Mouse (Mus musculus) limb, embryonic 15.5 days (tissue): Measurements from ENCODE around the gene Fam20b. TPM values are rescaled to one million over a fixed set of nuclear protein-coding genes. Genes with fewer than 3 reads are reported as not detected.

Experiments used
- ATAC-seq: fragments of 200-750 bp; cut with Nextera tagmentation; 2 replicates; pipeline ENCODE4 v1.8.0; 2017; ENCODE audit warnings: low read depth, moderate TSS enrichment; ENCODE audit not compliant: insufficient number of reproducible peaks, low FRiP score, low TSS enrichment
- H3K27ac ChIP-seq: fragments of 300-500 bp; sonication (generic); 2 replicates; pipeline ENCODE4 v1.5.1; 2015; ENCODE audit warnings: moderate library complexity, mild to moderate bottlenecking, inconsistent platforms
- H3K27me3 ChIP-seq: fragments of 300-500 bp; sonication (generic); 2 replicates; pipeline ENCODE4 v1.6.1; 2015; ENCODE audit warnings: inconsistent platforms
- H3K36me3 ChIP-seq: fragments of 300-500 bp; sonication (generic); 2 replicates; pipeline ENCODE4 v1.6.1; 2015; ENCODE audit warnings: inconsistent platforms
- H3K4me1 ChIP-seq: fragments of 300-500 bp; sonication (generic); 2 replicates; pipeline ENCODE4 v1.6.1; 2015; ENCODE audit warnings: inconsistent platforms
- H3K4me2 ChIP-seq: fragments of 300-500 bp; sonication (generic); 2 replicates; pipeline ENCODE4 v1.6.1; 2015; ENCODE audit warnings: mild to moderate bottlenecking, inconsistent platforms
- H3K4me3 ChIP-seq: fragments of 300-500 bp; sonication (generic); 2 replicates; pipeline ENCODE4 v1.5.1; 2015; ENCODE audit warnings: mild to moderate bottlenecking, inconsistent platforms
- H3K9ac ChIP-seq: fragments of 300-500 bp; sonication (generic); 2 replicates; pipeline ENCODE4 v1.6.1; 2015; ENCODE audit warnings: inconsistent platforms
- H3K9me3 ChIP-seq: fragments of 300-500 bp; sonication (generic); 2 replicates; pipeline ENCODE4 v1.6.1; 2016; ENCODE audit warnings: inconsistent platforms
- WGBS: fragments of 180-500 bp; shearing (Covaris S2); methylation state at CpG from one replicate; pipeline ENCODE4 v1.1.7; 2015; 5-methylcytosine and 5-hydroxymethylcytosine counted together
- polyA plus RNA-seq: library from polyadenylated mRNA; unstranded; fragments of >200 nt; fragmentation: Nextera tagmentation; extraction: Ambion mirVana; gene quantifications from 2 replicates; pipeline ENCODE4 v1.2.1, GENCODE M21; 2015

The Fam20b gene
- 28.8 and 32.5 TPM in 2 replicates for polyA plus RNA-seq

DNA sequence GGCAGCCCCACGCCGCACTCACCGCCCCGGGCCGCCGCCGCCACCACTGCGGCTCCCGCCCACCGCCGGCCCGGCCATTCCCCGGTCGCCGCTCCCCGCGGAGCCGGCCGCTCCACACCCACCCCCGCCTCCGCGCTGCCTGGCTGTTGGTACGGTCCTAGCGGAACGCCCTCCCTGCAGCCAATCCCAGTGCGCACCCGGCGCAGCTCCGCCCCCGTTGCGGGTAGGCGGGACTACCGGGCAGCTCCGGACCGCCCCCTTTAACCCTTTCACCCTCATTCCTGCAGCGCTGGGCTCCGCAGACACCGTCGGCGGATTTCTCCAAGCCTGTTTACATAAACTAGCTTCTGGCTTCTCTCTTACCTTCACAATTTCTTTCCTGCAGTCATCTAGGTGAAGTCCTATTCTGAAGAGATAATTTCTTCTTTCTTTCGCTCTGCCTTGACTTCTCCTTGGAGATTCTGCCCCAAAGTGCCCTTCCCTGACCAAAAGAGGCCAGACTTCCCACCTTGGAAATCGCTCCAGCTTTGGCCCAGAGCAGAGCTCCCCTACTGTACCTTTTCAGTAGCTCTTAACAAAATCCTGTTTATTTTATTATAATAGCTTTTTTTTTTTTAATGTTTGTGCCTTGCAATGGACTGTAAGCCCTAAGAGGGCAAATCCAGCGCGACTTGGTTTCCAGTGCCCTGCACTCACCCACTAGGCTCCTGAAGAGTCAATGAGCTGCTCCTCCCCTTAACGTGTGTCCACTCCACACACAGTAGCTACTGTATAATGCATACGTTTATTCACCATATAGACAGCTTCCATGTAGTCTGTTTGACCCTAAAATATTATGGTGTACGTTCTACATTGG is at the start of gene Fam20b:
Gene Fam20b, minus strand, starts transcription at position 137 of the 856 bp plus-strand sequence.
- H3K27me3 ChIP-seq = 0 out of 2 replicates have a peak, but pooled peaks cover 6% of the 10 kb centered on the region
- H3K4me1 ChIP-seq = peaks cover 7% of the 10 kb centered on the region; the same call in 1 of the 2 replicates
- WGBS = under 1% methylated on average over 37 of the region's 47 CpGs
- peak within 1 kb of the TSS; percentile 63 for H3K4me2 ChIP-seq
- no peaks in the 10 kb centered on the region for H3K9me3 ChIP-seq
- peak within 1 kb of the TSS; percentile 65 for H3K9ac ChIP-seq
- peak within 1 kb of the TSS; percentile 90 for H3K4me3 ChIP-seq
- peak within 1 kb of the TSS; percentile 81 for H3K27ac ChIP-seq
- peak; percentile 95 for ATAC-seq
- H3K36me3 ChIP-seq = peaks cover 7% of the 10 kb centered on the region; the same call in 1 of the 2 replicates

DNA sequence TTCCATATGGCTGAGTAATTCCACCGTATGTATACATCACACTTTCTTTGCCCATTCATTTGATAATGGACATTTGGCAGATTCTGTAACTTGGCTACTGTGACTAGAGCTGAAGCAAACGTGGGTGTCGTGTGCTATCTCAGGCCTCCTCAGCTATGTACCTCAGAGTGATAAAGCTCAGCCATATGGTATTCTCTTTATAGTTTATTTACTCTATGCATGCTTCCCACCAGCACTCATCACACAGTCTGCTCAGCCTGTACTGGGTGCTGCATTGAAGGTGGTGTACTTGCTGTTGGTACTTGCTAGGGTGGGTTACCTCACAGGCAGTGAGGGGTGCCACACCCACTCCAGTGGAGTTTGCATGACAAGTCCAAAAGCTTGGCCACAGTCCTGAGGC is 46.4 kb upstream of the Fam20b start:
- Histone ChIP-seq H3K4me3 (no peak overlapping the region), H3K27ac (no peak overlapping the region), H3K4me2 (no peak overlapping the region), H3K4me1 (peaks cover 34% of the 10 kb centered on the region), H3K27me3 (no peaks in the 10 kb centered on the region), H3K9ac (no peak overlapping the region), H3K9me3 (no peaks in the 10 kb centered on the region), H3K36me3 (no peaks in the 10 kb centered on the region)
- ATAC-seq = no peak
- 83% methylated on average over 3 of the region's 3 CpGs for WGBS

DNA sequence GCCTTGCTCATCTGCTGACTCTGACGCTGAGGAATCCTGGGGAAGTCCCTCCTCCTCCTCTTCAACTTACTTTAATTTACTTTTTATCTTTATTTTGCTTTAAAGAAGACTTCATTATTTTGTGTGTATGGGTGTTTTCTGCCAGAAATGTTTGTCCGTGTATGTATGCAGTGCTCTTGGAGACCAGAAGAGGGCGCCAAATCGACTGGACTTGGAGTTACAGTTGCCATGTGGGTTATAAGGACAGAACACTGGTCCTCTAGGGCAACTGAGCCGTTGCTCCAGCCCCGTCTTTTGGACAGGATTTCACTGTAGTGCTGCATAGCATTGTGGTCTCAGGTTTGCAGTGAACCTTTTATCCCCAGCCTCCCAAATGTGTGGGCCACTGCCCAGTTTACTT is 45.7 kb upstream of the Fam20b start:
- 71% methylated on average over 6 of the region's 6 CpGs for WGBS
- H3K9ac ChIP-seq = no peak overlapping the region
- H3K27me3 ChIP-seq = no peaks in the 10 kb centered on the region
- no peaks in the 10 kb centered on the region for H3K36me3 ChIP-seq
- H3K4me2 ChIP-seq = no peak overlapping the region
- ATAC-seq = no peak
- no peak overlapping the region for H3K4me3 ChIP-seq
- H3K9me3 ChIP-seq = no peaks in the 10 kb centered on the region
- no peak overlapping the region for H3K27ac ChIP-seq
- H3K4me1 ChIP-seq = peaks cover 29% of the 10 kb centered on the region

DNA sequence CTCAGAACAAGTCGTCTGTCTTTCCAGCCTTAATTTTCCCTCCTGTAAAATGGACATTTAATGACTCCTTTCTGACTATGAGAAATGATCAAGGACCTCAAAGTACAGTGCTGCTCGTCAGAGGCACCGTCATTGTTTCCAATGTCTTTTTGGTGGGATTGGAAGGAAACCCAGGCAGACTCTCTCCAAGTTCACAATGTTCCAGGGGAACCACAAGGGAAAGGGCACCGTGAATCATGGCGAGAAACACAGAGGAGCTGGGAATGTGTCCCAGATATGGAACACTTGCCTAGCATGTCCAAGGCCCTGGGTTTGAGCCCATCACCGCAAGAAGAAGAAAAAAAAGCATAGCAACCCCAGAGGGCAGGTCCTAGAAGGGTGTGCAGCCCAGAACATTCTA is 44.4 kb upstream of the Fam20b start:
- Histone ChIP-seq H3K4me2 (no peak overlapping the region), H3K9me3 (no peaks in the 10 kb centered on the region), H3K27ac (peak overlapping the region; percentile 92), H3K9ac (no peak overlapping the region), H3K27me3 (no peaks in the 10 kb centered on the region), H3K4me1 (peaks cover 24% of the 10 kb centered on the region), H3K4me3 (no peak overlapping the region), H3K36me3 (no peaks in the 10 kb centered on the region)
- no peak for ATAC-seq
- 82% methylated on average over 6 of the region's 6 CpGs for WGBS

DNA sequence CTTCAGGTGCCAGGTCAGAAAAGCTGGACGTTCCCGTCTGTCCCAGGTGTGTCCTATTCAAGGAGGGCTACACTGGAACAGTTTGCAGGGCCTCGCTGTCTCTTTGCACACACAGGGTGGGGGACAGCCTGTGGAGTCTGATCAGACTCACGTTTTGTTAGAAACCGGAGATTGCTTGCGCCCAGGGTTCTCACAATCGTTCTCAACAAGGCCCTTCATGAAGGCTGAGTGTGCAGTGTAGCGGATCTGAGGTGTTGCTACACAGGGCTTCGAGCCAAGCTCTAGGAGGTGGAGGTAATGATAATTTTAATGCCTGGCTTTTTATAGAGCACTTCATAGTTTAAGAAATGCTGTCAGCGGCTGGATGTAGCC is 42.5 kb upstream of the Fam20b start:
- Histone ChIP-seq H3K9me3 (no peaks in the 10 kb centered on the region), H3K27me3 (no peaks in the 10 kb centered on the region), H3K4me2 (no peak overlapping the region), H3K9ac (no peak overlapping the region), H3K36me3 (no peaks in the 10 kb centered on the region), H3K4me3 (no peak overlapping the region), H3K4me1 (peaks cover 28% of the 10 kb centered on the region), H3K27ac (peak overlapping the region; percentile 92)
- peak; percentile 52 for ATAC-seq
- WGBS = 26% methylated on average over 10 of the region's 10 CpGs

DNA sequence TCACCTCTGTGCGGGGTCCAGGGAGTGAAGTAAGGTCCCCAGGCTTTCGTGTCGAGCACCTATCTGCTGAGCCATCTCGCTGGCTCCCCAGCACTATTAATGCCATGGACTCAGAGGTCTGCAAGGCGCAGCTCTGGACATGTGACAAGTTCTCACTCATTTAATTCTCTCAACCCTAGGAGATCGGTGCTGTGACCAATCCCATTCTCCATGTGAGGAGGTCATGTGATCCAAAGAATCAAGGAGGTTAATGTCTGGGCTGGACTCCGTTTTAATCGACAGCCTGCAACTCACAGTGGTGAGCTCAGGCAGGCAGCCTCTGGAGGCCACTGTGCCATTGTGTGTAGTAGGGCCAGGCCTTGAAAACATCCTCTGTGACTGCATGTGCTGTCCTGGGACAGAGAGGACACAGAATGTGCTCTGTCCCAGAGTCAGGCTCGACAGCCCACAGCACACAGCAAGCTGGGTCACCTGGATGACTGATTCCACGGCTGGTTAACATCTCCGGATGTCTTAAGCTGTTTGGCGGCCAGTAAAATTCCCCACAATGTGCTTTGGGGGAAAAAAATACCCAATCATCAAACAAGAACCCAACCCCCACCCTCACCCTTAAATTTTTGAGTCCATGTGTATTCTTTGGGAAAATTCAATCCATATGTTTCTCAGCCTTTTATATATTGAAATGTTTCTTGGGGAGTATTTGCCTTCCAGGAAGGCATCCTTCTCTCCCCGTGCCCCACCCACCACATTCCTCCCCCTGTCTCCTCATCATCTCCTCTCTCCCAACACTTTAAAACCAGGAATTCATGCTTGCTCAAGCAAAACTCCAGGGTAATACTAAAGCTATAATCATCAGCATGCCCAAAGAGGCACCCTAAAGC is 41.9 kb upstream of the Fam20b start:
- H3K9me3 ChIP-seq = no peaks in the 10 kb centered on the region
- H3K4me2 ChIP-seq = no peak overlapping the region
- no peaks in the 10 kb centered on the region for H3K36me3 ChIP-seq
- H3K4me3 ChIP-seq = no peak overlapping the region
- peak overlapping the region; percentile 92 for H3K27ac ChIP-seq
- ATAC-seq = peak; percentile 57
- peaks cover 29% of the 10 kb centered on the region for H3K4me1 ChIP-seq
- no peaks in the 10 kb centered on the region for H3K27me3 ChIP-seq
- no peak overlapping the region for H3K9ac ChIP-seq
- 40% methylated on average over 13 of the region's 13 CpGs for WGBS

DNA sequence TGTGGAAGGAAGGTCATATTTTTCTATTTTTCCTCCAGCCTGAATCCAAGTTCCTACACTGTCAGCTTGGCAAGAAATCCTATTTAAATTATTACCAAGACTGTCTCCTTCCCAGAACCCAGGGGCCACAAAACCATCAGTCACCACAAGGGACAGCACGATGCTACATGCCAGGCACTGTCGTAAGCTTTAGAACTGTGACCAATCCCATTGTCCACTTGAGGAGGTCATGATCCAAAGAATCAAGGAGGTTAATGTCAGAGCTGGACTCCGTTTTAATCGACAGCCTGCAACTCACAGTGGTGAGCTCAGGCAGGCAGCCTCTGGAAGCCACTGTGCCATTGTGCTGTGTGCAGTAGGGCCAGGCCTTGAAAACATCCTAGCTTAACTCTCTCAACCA is 39.4 kb upstream of the Fam20b start:
- 50% methylated on average over 4 of the region's 4 CpGs for WGBS
- no peak for ATAC-seq
- Histone ChIP-seq H3K9me3 (no peaks in the 10 kb centered on the region), H3K4me3 (no peak overlapping the region), H3K4me2 (no peak overlapping the region), H3K36me3 (no peaks in the 10 kb centered on the region), H3K4me1 (peaks cover 46% of the 10 kb centered on the region), H3K9ac (no peak overlapping the region), H3K27ac (0 out of 2 replicates have a peak overlapping the region, but pooled peaks have one; percentile 43), H3K27me3 (no peaks in the 10 kb centered on the region)

DNA sequence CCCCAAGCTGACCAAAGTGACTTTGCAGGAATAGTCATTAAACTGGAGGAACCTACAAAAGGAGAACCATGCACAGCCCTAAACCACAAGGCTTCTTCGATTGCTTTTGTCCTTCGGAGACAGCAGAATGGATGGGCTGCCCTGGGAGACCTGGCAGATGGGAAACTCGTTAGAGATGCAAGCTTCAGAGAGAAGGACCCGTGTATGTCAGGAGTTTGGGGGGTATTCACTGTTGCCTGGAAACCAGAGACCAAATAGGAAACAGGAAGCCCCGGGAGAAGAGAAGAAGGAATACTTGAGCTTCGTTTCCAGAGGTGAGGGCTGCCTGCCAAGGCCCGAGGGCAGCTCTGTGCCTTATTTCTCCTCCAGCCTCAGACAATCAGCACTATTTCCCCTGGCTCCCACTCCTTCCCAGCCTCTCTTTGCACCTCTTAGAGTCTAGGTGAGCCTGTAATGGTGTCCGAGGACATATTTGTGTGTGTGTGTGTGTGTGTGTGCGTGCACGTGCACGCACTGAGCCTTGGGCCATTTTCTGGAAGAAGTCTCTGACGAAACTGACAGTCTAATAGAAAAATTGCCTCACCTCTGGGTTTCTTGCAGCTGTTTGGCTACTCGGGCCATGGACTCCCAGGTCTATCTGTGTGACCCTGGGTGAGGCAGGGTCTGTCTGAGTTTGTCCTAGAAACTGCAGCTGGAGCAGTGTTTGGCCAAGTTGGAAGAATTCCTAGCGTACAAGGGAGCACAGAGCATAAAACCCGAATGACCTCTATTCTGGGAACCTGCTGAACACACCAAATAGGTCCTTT is 35.9 kb upstream of the Fam20b start:
- Histone ChIP-seq H3K27me3 (no peaks in the 10 kb centered on the region), H3K27ac (peak overlapping the region; percentile 80), H3K9me3 (no peaks in the 10 kb centered on the region), H3K36me3 (no peaks in the 10 kb centered on the region), H3K4me3 (no peak overlapping the region), H3K4me1 (peaks cover 38% of the 10 kb centered on the region), H3K4me2 (peak overlapping the region; percentile 6; the same call in 1 of the 2 replicates), H3K9ac (no peak overlapping the region)
- WGBS = 32% methylated on average over 15 of the region's 15 CpGs
- peak; percentile 50 for ATAC-seq

DNA sequence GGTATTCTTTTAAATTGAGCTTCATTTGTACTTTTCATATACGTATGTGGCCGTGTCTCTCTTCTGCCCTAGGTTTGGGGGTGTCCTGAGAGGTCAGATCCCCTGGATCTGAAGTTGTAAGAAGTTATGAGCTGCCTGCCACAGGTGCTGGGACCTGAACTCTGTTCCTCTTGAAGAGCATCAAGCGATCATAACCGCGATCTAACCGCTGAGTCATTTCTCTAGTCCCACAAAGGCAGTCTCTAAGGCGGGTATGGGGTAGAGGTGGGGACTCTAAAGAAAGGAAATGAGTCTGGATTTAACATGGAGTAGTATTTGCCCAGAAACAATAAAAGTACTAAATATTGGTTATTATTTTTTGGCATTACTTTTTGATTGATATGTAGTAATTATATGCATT is 34.1 kb upstream of the Fam20b start:
- no peak for ATAC-seq
- Histone ChIP-seq H3K4me1 (peaks cover 42% of the 10 kb centered on the region), H3K36me3 (no peaks in the 10 kb centered on the region), H3K4me2 (no peak overlapping the region; the same call in 1 of the 2 replicates), H3K9ac (no peak overlapping the region), H3K27ac (peak overlapping the region; percentile 82; the same call in 1 of the 2 replicates), H3K27me3 (no peaks in the 10 kb centered on the region), H3K9me3 (no peaks in the 10 kb centered on the region), H3K4me3 (no peak overlapping the region)
- 74% methylated on average over 7 of the region's 7 CpGs for WGBS

DNA sequence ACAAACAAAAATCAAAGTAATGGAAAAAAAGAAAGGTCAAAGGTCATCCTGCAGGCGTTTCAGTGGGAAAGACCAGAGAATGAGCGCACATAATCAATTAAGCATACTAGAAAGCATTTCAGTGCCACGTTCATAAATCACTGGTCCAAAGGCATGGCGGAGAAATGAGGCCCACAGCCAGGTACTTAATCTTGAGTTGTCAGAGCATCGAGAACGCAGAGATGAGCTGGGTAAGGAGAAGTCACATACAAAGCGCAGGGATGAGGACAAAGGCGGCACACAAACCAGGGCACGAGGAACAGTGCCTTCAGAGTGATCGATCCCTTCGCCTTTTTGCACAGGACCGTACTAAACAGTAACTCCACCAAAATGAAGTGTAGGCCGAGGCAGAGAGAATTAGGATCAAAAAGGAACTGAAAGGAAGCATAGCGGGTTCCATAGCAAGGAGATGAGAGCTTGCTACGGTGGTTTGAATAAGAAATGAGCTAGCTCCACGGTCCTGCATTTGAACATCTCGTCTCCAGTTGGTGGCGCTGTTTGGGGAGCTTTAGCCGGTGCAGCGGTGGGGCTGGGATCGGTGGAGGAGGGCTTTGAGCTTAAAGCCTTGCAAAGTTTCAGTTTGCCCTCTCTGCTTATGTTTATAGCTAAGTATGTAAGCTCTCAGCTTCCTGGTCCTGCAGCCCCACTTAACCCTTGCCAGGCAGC is 33.3 kb upstream of the Fam20b start:
- 9% methylated on average over 21 of the region's 21 CpGs for WGBS
- Histone ChIP-seq H3K4me1 (peaks cover 40% of the 10 kb centered on the region), H3K36me3 (no peaks in the 10 kb centered on the region), H3K4me3 (peak overlapping the region; percentile 18), H3K27me3 (no peaks in the 10 kb centered on the region), H3K27ac (peak overlapping the region; percentile 82), H3K4me2 (peak overlapping the region; percentile 36), H3K9ac (no peak overlapping the region), H3K9me3 (no peaks in the 10 kb centered on the region)
- ATAC-seq = peak; percentile 62; the same call in 1 of the 2 replicates

DNA sequence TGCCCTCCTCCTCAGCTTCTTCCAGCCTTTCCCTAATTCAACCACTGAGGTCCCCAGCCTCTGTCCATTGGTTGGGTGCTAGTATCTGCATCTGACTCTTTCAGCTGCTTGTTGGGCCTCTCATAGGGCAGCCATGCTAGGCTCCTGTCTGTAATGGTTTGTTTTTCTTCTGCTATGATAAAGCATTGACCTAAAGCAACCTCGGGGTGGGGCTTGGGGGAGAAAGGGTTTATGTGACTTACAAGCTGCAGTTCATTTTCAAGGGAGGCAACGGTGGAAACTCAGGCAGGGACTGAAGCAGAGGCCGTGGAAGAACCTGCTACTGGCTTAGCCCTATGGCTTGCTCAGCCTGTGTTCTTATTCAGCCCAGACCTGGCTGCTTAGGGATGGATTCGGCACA is 31.4 kb upstream of the Fam20b start:
- H3K4me3 ChIP-seq = no peak overlapping the region
- no peak overlapping the region for H3K9ac ChIP-seq
- H3K27me3 ChIP-seq = no peaks in the 10 kb centered on the region
- peaks cover 35% of the 10 kb centered on the region for H3K4me1 ChIP-seq
- ATAC-seq = no peak
- no peaks in the 10 kb centered on the region for H3K9me3 ChIP-seq
- no peaks in the 10 kb centered on the region for H3K36me3 ChIP-seq
- 45% methylated on average over 4 of the region's 4 CpGs for WGBS
- H3K27ac ChIP-seq = no peak overlapping the region
- H3K4me2 ChIP-seq = no peak overlapping the region
